Comparison of ENCODE assay signal across 14 mouse cellular contexts in genomic region chr3:105611531-105612422, GRCm38 (mm10).
DNase-seq lines count a peak whose midpoint lies in the region; ATAC-seq and TF ChIP-seq lines count a peak whose summit lies in the region.
"Had no signal": no experiment of that assay in that cellular context is flagged by ENCODE, and none has a peak within 500 bp of the region (broad histone marks: within the 10 kb centered on the region; RNA-seq: fewer than 3 reads in every experiment).

No protein-coding gene starts in this region.

- H3K9me3 ChIP-seq in midbrain, embryonic 16.5 days (replicated peaks; ENCODE audit: control insufficient read depth, low read length, poor library complexity, severe bottlenecking) = no peaks in the 10 kb centered on the region
- no peaks in the 10 kb centered on the region for H3K9me3 ChIP-seq in midbrain, embryonic 10.5 days (replicated peaks)
- no peaks in the 10 kb centered on the region for H3K9me3 ChIP-seq in neural tube, embryonic 15.5 days (replicated peaks)
- H3K9me3 ChIP-seq: G1E; intestine, embryonic 15.5 days; liver, embryonic 13.5 days had no signal

- H3K9ac ChIP-seq in midbrain, embryonic 16.5 days (ENCODE audit: low read depth, low read length) = no peak overlapping the region
- H3K9ac ChIP-seq in neural tube, embryonic 15.5 days (replicated peaks) = no peak overlapping the region
- H3K9ac ChIP-seq: intestine, embryonic 15.5 days; liver, embryonic 13.5 days had no signal

- no peak for TF ChIP-seq POLR2A in cerebellum, adult 2 months (IDR thresholded peaks at IDR 0.05; ENCODE audit: borderline replicate concordance, insufficient read depth, low read length)

- H3K4me2 ChIP-seq in midbrain, embryonic 16.5 days (ENCODE audit: low read length) = no peak overlapping the region
- no peak overlapping the region for H3K4me2 ChIP-seq in neural tube, embryonic 15.5 days
- H3K4me2 ChIP-seq: intestine, embryonic 15.5 days; liver, embryonic 13.5 days had no signal

- no peaks in the 10 kb centered on the region for H3K27me3 ChIP-seq in midbrain, embryonic 16.5 days (ENCODE audit: control insufficient read depth, insufficient read depth, low read depth, low read length)
- H3K27me3 ChIP-seq in midbrain, embryonic 10.5 days (ENCODE audit: low read depth, poor library complexity, severe bottlenecking) = no peaks in the 10 kb centered on the region
- H3K27me3 ChIP-seq in cerebellum, adult 2 months (ENCODE audit: control insufficient read depth, insufficient read depth, low read length) = no peaks in the 10 kb centered on the region
- H3K27me3 ChIP-seq in neural tube, embryonic 15.5 days (replicated peaks) = no peaks in the 10 kb centered on the region
- H3K27me3 ChIP-seq: intestine, embryonic 15.5 days; liver, embryonic 13.5 days had no signal

- H3K4me1 ChIP-seq in midbrain, embryonic 16.5 days (ENCODE audit: control insufficient read depth, insufficient read depth, low read length) = no peaks in the 10 kb centered on the region
- H3K4me1 ChIP-seq in midbrain, embryonic 10.5 days = no peaks in the 10 kb centered on the region
- H3K4me1 ChIP-seq in cerebellum, adult 2 months (ENCODE audit: control insufficient read depth, insufficient read depth, low read length) = peaks cover 24% of the 10 kb centered on the region
- peaks cover 8% of the 10 kb centered on the region; the same call in 1 of the 2 replicates for H3K4me1 ChIP-seq in neural tube, embryonic 15.5 days
- H3K4me1 ChIP-seq: intestine, embryonic 15.5 days; liver, embryonic 13.5 days had no signal

- peak; percentile 55; the same call in 1 of the 2 replicates for ATAC-seq in frontal cortex, adult (ENCODE audit: low TSS enrichment)
- ATAC-seq in midbrain, embryonic 16.5 days = peak; percentile 48
- ATAC-seq in neural tube, embryonic 15.5 days (ENCODE audit: low FRiP score) = no peak
- ATAC-seq: activated CD4-positive, CD25-positive, alpha-beta regulatory T cell, adult 4 months; intestine, embryonic 15.5 days had no signal

- WGBS in midbrain, embryonic 16.5 days = 76% methylated on average over 7 of the region's 7 CpGs
- 85% methylated on average over 7 of the region's 7 CpGs for WGBS in midbrain, embryonic 10.5 days
- WGBS in cerebellum, adult 2 months = 41% methylated on average over 7 of the region's 7 CpGs
- 76% methylated on average over 7 of the region's 7 CpGs for WGBS in neural tube, embryonic 15.5 days

- no peak for TF ChIP-seq CTCF in cerebellum, adult 2 months (IDR thresholded peaks at IDR 0.05; ENCODE audit: borderline replicate concordance, insufficient read depth, low read depth, low read length)

- H3K4me3 ChIP-seq in midbrain, embryonic 16.5 days (ENCODE audit: low read depth, low read length) = no peak overlapping the region
- H3K4me3 ChIP-seq in midbrain, embryonic 10.5 days = no peak overlapping the region
- H3K4me3 ChIP-seq in cerebellum, adult 2 months (replicated peaks; ENCODE audit: insufficient read depth, low read depth, low read length) = no peak overlapping the region
- H3K4me3 ChIP-seq in neural tube, embryonic 15.5 days (replicated peaks) = no peak overlapping the region
- H3K4me3 ChIP-seq: intestine, embryonic 15.5 days; liver, embryonic 13.5 days had no signal

- H3K36me3 ChIP-seq in midbrain, embryonic 16.5 days (ENCODE audit: control insufficient read depth, insufficient read depth, low read length) = no peaks in the 10 kb centered on the region
- H3K36me3 ChIP-seq in midbrain, embryonic 10.5 days = no peaks in the 10 kb centered on the region
- no peaks in the 10 kb centered on the region for H3K36me3 ChIP-seq in neural tube, embryonic 15.5 days
- H3K36me3 ChIP-seq: G1E; intestine, embryonic 15.5 days; liver, embryonic 13.5 days had no signal

- no peak overlapping the region for H3K27ac ChIP-seq in midbrain, embryonic 16.5 days (ENCODE audit: low read length)
- H3K27ac ChIP-seq in midbrain, embryonic 10.5 days (replicated peaks) = no peak overlapping the region
- H3K27ac ChIP-seq in cerebellum, adult 2 months (ENCODE audit: insufficient read depth, low read length) = peak overlapping the region; percentile 42
- 0 out of 2 replicates have a peak overlapping the region, but pooled peaks have one; percentile 9 for H3K27ac ChIP-seq in neural tube, embryonic 15.5 days (replicated peaks)
- H3K27ac ChIP-seq: intestine, embryonic 15.5 days; liver, embryonic 13.5 days had no signal

- no peak for DNase-seq in frontal cortex, postnatal 36 days (ENCODE audit: low spot score in 2 of 2)
- no peak for DNase-seq in midbrain, embryonic 10.5 days (ENCODE audit: low spot score)
- DNase-seq in cerebellum, adult 2 months = peak; percentile 75 to 88
- DNase-seq in kidney, adult 18-20 months = no peak
- DNase-seq: liver, embryonic 13.5 days; lung, postnatal 36 days; right cerebral cortex, postnatal 25 days; thymus, adult 2 months had no signal

Comparison
In these comparisons a context has a peak if more than half of its experiments do, and no peak if none do; other contexts are left out.
1. DNase-seq: peak in cerebellum, adult 2 months (2 of 2); none in frontal cortex, postnatal 36 days (0 of 2), midbrain, embryonic 10.5 days (single experiment) and kidney, adult 18-20 months (single experiment).
2. H3K27ac ChIP-seq: peak in cerebellum, adult 2 months (single experiment) and neural tube, embryonic 15.5 days (single experiment); none in midbrain, embryonic 16.5 days (single experiment) and midbrain, embryonic 10.5 days (single experiment).